Mouse (Mus musculus): ENCODE measurements around the gene Pou5f1.

Gene Pou5f1

DNA sequence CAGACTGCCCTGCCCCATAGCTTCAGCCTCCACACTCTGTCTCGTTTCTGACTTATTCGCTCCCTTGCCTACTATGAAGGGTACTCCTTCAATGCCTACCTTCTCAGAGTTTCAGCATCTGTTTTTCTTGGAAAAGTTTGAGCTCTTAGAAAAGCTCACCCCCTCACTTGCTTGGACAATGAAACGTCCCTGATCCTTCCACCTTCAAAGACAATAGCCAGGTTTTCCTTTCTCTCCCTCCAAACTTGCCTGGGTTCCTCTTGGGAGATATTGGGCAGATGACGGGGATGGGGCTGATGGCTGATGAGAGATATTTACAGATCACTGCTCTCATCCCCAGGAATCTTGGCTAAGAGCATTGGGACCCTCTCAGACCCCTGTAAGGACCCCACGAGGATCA is 48.5 kb downstream of the Pou5f1 start:
- no peak for DNase-seq

DNA sequence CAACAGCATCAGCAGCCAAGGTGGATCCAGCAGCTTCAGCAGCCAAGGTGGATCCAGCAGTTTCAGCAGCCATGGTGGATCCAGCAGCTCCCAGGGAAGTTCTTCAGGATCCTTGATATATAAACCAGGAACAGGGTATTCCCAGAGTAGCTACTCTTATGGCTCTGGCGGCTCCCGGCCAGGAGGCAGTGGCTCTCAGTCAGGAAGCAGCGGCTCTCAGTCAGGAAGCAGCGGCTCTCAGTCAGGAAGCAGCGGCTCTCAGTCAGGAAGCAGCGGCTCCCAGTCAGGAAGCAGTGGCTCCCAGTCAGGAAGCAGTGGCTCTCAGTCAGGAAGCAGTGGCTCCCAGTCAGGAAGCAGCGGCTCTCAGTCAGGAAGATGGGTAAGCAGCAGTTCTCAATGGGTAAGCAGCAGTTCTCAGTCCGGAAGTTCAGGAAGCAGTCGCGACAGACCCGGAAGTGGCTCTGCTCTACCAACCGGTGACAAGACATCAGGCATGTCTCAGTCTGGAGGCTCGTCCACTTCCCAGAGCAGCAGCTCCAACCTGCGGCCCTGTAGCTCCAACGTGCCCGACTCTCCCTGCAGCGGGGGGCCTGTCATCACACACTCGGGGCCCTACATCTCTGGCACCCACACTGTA is 49.1 kb downstream of the Pou5f1 start:
- no peak for DNase-seq

DNA sequence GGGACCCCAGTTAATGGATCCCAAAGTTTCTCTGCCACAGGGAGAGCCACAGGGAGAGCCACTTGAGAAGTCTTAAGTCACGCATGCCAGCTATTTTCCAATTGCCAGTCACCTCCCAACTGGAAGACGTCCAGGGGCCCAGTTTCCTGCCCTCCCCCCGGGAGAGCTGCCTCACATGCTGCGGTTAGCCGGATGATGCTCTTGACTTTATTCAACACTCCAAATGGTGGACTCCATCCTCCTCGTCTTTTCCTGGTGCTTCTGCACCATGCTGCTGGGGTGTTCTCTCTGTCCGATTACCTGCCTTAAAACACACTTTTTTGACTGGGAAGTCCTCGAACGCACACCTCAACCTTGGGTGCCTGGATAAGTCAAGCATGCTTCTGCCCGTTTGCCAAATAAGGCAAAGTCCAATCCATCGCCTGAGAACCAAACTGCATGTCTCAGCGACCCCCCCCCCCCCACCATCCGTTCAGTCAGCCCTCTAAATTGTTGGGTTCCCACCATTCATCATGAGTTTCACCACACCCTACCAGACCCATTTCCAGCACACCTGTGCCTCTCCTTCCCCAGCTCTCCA is 50.5 kb downstream of the Pou5f1 start:
- DNase-seq: peak in 1 of 2 experiments; percentile 42

DNA sequence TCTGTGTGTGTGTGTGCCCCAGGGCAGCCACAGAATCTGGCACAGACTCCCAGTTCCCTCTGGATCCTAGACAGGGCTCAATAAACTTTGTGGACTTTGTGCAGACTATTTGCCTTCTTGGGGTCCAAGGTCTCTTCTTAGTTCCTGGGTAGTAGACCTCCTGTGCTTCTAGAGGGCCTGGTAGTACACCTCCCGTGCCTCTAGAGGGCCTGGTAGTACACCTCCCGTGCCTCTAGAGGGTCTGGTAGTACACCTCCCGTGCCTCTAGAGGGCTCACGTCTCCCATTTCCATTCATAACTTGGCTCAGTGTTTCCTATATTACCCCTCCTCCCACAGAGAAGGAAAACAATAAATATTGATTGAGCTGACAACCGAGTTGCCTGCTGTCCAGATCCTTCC is 51.0 kb downstream of the Pou5f1 start:
- peak; percentile 51 to 70 for DNase-seq

DNA sequence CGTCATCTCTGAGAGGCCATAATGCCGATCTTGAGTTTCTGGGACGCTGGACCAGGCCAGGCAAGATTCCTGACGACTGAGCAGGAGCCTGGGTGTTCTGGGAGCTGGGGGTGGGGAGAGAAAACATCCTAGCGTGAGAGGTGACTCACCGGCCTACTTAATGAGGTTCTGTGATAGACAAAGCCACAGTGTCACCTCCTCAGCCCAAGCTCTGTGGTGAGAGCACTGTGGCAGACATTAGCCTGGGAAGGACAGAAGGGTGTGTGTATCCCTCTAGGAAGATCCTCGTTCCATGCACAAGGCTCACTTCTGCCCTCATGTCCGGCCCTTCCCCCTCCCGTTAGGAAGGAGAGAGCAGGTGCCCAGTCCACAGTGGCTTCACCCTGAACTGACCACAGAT is 51.5 kb downstream of the Pou5f1 start:
- DNase-seq: peak; percentile 27 to 39

DNA sequence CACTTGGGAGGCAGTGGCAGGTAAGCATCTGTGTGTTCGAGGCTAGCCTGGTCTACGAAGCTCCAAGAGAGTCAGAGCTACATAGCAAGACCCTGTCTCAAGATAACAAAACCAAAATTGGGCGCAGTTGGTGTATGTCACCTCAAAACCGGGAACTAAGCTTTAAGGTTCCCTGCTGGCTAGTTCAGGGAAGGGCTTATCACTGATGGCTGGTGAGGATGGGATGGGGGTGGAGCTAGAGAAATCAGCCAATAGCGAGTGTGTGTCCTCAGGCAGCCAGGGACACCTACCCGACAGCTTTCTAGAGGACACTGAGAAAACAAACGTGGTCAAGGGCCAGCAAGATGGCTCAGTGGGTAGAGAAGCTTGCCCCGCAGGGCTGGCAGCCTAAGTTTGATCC is 52.4 kb downstream of the Pou5f1 start:
- no peak for DNase-seq
